Mouse (Mus musculus) liver (tissue): ENCODE results near the gene Sema4b.

Experiments
- DNase-seq: peaks from one replicate; pipeline ENCODE4 v3.0.0-alpha.2; 2020; ENCODE audit warnings: mixed read lengths

Sema4b gene

GRCm38 (mm10) chr7:80178037-80178729 lies 8.5 kb upstream of the Sema4b start:
- DNase-seq, result no peak

GRCm38 (mm10) chr7:80179327-80179726 lies 7.3 kb upstream of the Sema4b start:
- no peak for DNase-seq

GRCm38 (mm10) chr7:80179790-80180189 lies 6.9 kb upstream of the Sema4b start:
- no peak for DNase-seq

GRCm38 (mm10) chr7:80180202-80180601 lies 6.4 kb upstream of the Sema4b start:
- DNase-seq, result no peak

- DNase-seq, result peak; percentile 38
Measured at GRCm38 (mm10) chr7:80181078-80181477, 5.6 kb upstream of the Sema4b start.

- no peak for DNase-seq
Measured at GRCm38 (mm10) chr7:80182139-80182538, 4.5 kb upstream of the Sema4b start.

- DNase-seq, result no peak
Measured at GRCm38 (mm10) chr7:80183466-80183865, 3.2 kb upstream of the Sema4b start.

- no peak for DNase-seq
Measured at GRCm38 (mm10) chr7:80183969-80184368, 2.7 kb upstream of the Sema4b start.

- no peak for DNase-seq
Measured at GRCm38 (mm10) chr7:80184551-80184950, 2.1 kb upstream of the Sema4b start.

- no peak for DNase-seq
Measured at GRCm38 (mm10) chr7:80184968-80185367, 1.7 kb upstream of the Sema4b start.

GRCm38 (mm10) chr7:80186021-80186420 lies 620 bp upstream of the Sema4b start:
- peak; percentile 88 for DNase-seq

- DNase-seq, result no peak
Measured at GRCm38 (mm10) chr7:80187501-80187900, 860 bp downstream of the Sema4b start.

GRCm38 (mm10) chr7:80188579-80189125 lies 2.0 kb downstream of the Sema4b start:
- DNase-seq, result no peak

GRCm38 (mm10) chr7:80189147-80189933 lies 2.7 kb downstream of the Sema4b start:
- no peak for DNase-seq

- DNase-seq, result peak; percentile 72
Measured at GRCm38 (mm10) chr7:80191455-80191854, 4.8 kb downstream of the Sema4b start.

- peak; percentile 96 for DNase-seq
Measured at GRCm38 (mm10) chr7:80192226-80193061, 5.8 kb downstream of the Sema4b start.

GRCm38 (mm10) chr7:80193941-80194739 lies 7.5 kb downstream of the Sema4b start:
- DNase-seq, result no peak

GRCm38 (mm10) chr7:80195146-80195545 lies 8.5 kb downstream of the Sema4b start:
- peak; percentile 39 for DNase-seq

GRCm38 (mm10) chr7:80195576-80196263 lies 9.1 kb downstream of the Sema4b start:
- no peak for DNase-seq

- DNase-seq, result peak; percentile 56
Measured at GRCm38 (mm10) chr7:80197371-80197770, 10.7 kb downstream of the Sema4b start.
